In genomic region chr11:68982639-68983369, GRCm38 (mm10) we compare ENCODE assay signal across 9 mouse cellular contexts. TPM values are rescaled to one million over a fixed set of nuclear protein-coding genes. Genes with fewer than 3 reads are reported as not detected.
DNase-seq lines count a peak whose midpoint lies in the region; ATAC-seq and TF ChIP-seq lines count a peak whose summit lies in the region.
"Had no signal": no experiment of that assay in that cellular context is flagged by ENCODE, and none has a peak within 500 bp of the region (broad histone marks: within the 10 kb centered on the region; RNA-seq: fewer than 3 reads in every experiment).

No protein-coding gene starts in this region.

- H3K27me3 ChIP-seq in forebrain, postnatal 0 days (ENCODE audit: insufficient read depth, low read length), result no peaks in the 10 kb centered on the region
- no peaks in the 10 kb centered on the region for H3K27me3 ChIP-seq in midbrain, embryonic 11.5 days (ENCODE audit: control insufficient read depth, insufficient read depth, low read length)
- H3K27me3 ChIP-seq in spleen, adult 2 months (ENCODE audit: control insufficient read depth, insufficient read depth, low read length), result no peaks in the 10 kb centered on the region
- H3K27me3 ChIP-seq: midbrain, embryonic 12.5 days had no signal

- H3K27ac ChIP-seq in forebrain, postnatal 0 days (ENCODE audit: low read depth, low read length), result no peak overlapping the region
- H3K27ac ChIP-seq in left cerebral cortex, adult 2 months, result no peak overlapping the region
- H3K27ac ChIP-seq in midbrain, embryonic 11.5 days (ENCODE audit: low read depth, low read length), result no peak overlapping the region
- H3K27ac ChIP-seq in spleen, adult 2 months (ENCODE audit: insufficient read depth, low read length), result no peak overlapping the region
- H3K27ac ChIP-seq: midbrain, embryonic 12.5 days had no signal

- TF ChIP-seq CTCF in forebrain, postnatal 0 days (IDR thresholded peaks at IDR 0.05; ENCODE audit: low read depth), result peak; percentile 88
- peak; percentile 77 for TF ChIP-seq CTCF in left cerebral cortex, adult 2 months (IDR thresholded peaks at IDR 0.05)
- TF ChIP-seq CTCF in spleen, adult 2 months (IDR thresholded peaks at IDR 0.05; ENCODE audit: extremely low read depth, insufficient read depth, insufficient read length, insufficient replicate concordance), result peak; percentile 71; the same call in 1 of the 2 replicates

- no peaks in the 10 kb centered on the region for H3K4me1 ChIP-seq in forebrain, postnatal 0 days (ENCODE audit: insufficient read depth)
- H3K4me1 ChIP-seq in midbrain, embryonic 11.5 days (ENCODE audit: control insufficient read depth, insufficient read depth, low read length), result no peaks in the 10 kb centered on the region
- H3K4me1 ChIP-seq in spleen, adult 2 months (ENCODE audit: control insufficient read depth, insufficient read depth, insufficient read length), result no peaks in the 10 kb centered on the region
- H3K4me1 ChIP-seq: midbrain, embryonic 12.5 days had no signal

- no peak overlapping the region for H3K4me3 ChIP-seq in forebrain, postnatal 0 days (ENCODE audit: low read depth, low read length)
- no peak overlapping the region for H3K4me3 ChIP-seq in left cerebral cortex, adult 2 months
- H3K4me3 ChIP-seq in midbrain, embryonic 11.5 days (ENCODE audit: low read depth, low read length), result no peak overlapping the region
- no peak overlapping the region for H3K4me3 ChIP-seq in spleen, adult 2 months (ENCODE audit: extremely low read depth, insufficient read depth, insufficient read length)
- H3K4me3 ChIP-seq: midbrain, embryonic 12.5 days had no signal

- no peak for TF ChIP-seq POLR2A in spleen, adult 2 months (IDR thresholded peaks at IDR 0.05; ENCODE audit: low read depth, low read length)

- intact Hi-C loops in left cerebral cortex, adult 2 months (cut with DNase I), result loop anchor here (1.0 kb wide), 1 partner anchor 79 kb away; no protein-coding TSS in a partner anchor

- peaks cover 10% of the 10 kb centered on the region for H3K36me3 ChIP-seq in forebrain, postnatal 0 days (ENCODE audit: insufficient read depth)
- peaks cover 7% of the 10 kb centered on the region for H3K36me3 ChIP-seq in midbrain, embryonic 11.5 days (ENCODE audit: control insufficient read depth, insufficient read depth, low read length)
- H3K36me3 ChIP-seq in spleen, adult 2 months (ENCODE audit: control insufficient read depth, insufficient read depth, low read length), result peaks cover 3% of the 10 kb centered on the region

- H3K9me3 ChIP-seq in forebrain, postnatal 0 days (ENCODE audit: low read length), result no peaks in the 10 kb centered on the region
- no peaks in the 10 kb centered on the region for H3K9me3 ChIP-seq in midbrain, embryonic 11.5 days (ENCODE audit: control insufficient read depth, low read length)
- H3K9me3 ChIP-seq: midbrain, embryonic 12.5 days had no signal

- ATAC-seq in cerebellum, adult (ENCODE audit: insufficient number of reproducible peaks, low FRiP score, low TSS enrichment), result no peak; the same call in 1 of the 2 replicates
- peak; percentile 50 for ATAC-seq in forebrain, postnatal 0 days
- ATAC-seq in midbrain, embryonic 11.5 days (ENCODE audit: low FRiP score), result no peak

- H3K4me2 ChIP-seq in forebrain, postnatal 0 days (ENCODE audit: low read depth), result no peak overlapping the region
- no peak overlapping the region for H3K4me2 ChIP-seq in midbrain, embryonic 11.5 days
- H3K4me2 ChIP-seq: midbrain, embryonic 12.5 days had no signal

- peak; percentile 66 for DNase-seq in cerebellum, adult 11 months
- DNase-seq in cerebellum, adult 11-12 months, result peak; percentile 60
- peak; percentile 81 for DNase-seq in forebrain, postnatal 0 days
- peak; percentile 42 for DNase-seq in hindlimb bud, embryonic 11.5 days (ENCODE audit: extremely low spot score, low read depth, low spot score)
- peak; percentile 51 to 75 for DNase-seq in left cerebral cortex, adult 2 months (ENCODE audit: extremely low spot score in 1 of 2, low spot score in 2 of 2)
- DNase-seq in midbrain, embryonic 11.5 days (ENCODE audit: low spot score, missing footprints), result peak; percentile 98
- DNase-seq in spleen, adult 2 months (ENCODE audit: low read depth in 1 of 2, low spot score in 2 of 2), result peak; percentile 30 to 69

- WGBS in forebrain, postnatal 0 days, result 26% methylated on average over 4 of the region's 4 CpGs
- WGBS in midbrain, embryonic 11.5 days, result 33% methylated on average over 4 of the region's 4 CpGs
- 28% methylated on average over 4 of the region's 4 CpGs for WGBS in spleen, adult 2 months

- H3K9ac ChIP-seq in forebrain, postnatal 0 days, result 0 out of 2 replicates have a peak overlapping the region, but pooled peaks have one; percentile 1
- no peak overlapping the region for H3K9ac ChIP-seq in midbrain, embryonic 11.5 days (ENCODE audit: low read length)
- H3K9ac ChIP-seq: midbrain, embryonic 12.5 days had no signal

RNA-seq across cellular contexts. Expression of gene Rangrf, which starts 7.8 kb away (rescaled TPM):
- 21.7 and 28.9 TPM in 2 replicates for total RNA-seq in forebrain, postnatal 0 days (2014; rRNA removed)
- 23.7 and 25.6 TPM in 2 replicates for polyA plus RNA-seq in forebrain, postnatal 0 days (2015; fragmentation: Nextera tagmentation; extraction: Ambion mirVana)
- 10 to 100 TPM; 15.7 to 17.0 TPM for total RNA-seq in left cerebral cortex, adult 2 months (2021)
- 54.5 and 55.3 TPM in 2 replicates for polyA plus RNA-seq in midbrain, embryonic 11.5 days (2014; fragmentation: Nextera tagmentation; extraction: Ambion mirVana)
- 10.1 and 11.2 TPM in 2 replicates for polyA plus RNA-seq in spleen, adult 2 months (2012; rRNA removed)

RNA-seq across cellular contexts. Expression of gene Slc25a35, which starts 14.9 kb away (rescaled TPM):
- 1.3 and 1.4 TPM in 2 replicates for total RNA-seq in forebrain, postnatal 0 days (2014; rRNA removed)
- 1.3 and 1.4 TPM in 2 replicates for polyA plus RNA-seq in forebrain, postnatal 0 days (2015; fragmentation: Nextera tagmentation; extraction: Ambion mirVana)
- 1 to 10 TPM; 5.0 to 5.2 TPM for total RNA-seq in left cerebral cortex, adult 2 months (2021)
- 1.1 and 1.2 TPM in 2 replicates for polyA plus RNA-seq in midbrain, embryonic 11.5 days (2014; fragmentation: Nextera tagmentation; extraction: Ambion mirVana)
- polyA plus RNA-seq in spleen, adult 2 months (2012; rRNA removed), result 13.1 and 13.8 TPM in 2 replicates

RNA-seq across cellular contexts. Expression of gene Pfas, which starts 25.5 kb away (rescaled TPM):
- 22.9 and 29.7 TPM in 2 replicates for total RNA-seq in forebrain, postnatal 0 days (2014; rRNA removed)
- 9.8 and 14.2 TPM in 2 replicates for polyA plus RNA-seq in forebrain, postnatal 0 days (2015; fragmentation: Nextera tagmentation; extraction: Ambion mirVana)
- total RNA-seq in left cerebral cortex, adult 2 months (2021), result 10 to 100 TPM; 20.1 to 24.7 TPM
- 31.2 and 33.0 TPM in 2 replicates for polyA plus RNA-seq in midbrain, embryonic 11.5 days (2014; fragmentation: Nextera tagmentation; extraction: Ambion mirVana)
- polyA plus RNA-seq in spleen, adult 2 months (2012; rRNA removed), result 14.0 and 16.8 TPM in 2 replicates

RNA-seq across cellular contexts. Expression of gene Arhgef15, which starts 25.5 kb away (rescaled TPM):
- total RNA-seq in forebrain, postnatal 0 days (2014; rRNA removed), result 12.0 and 13.8 TPM in 2 replicates
- 9.6 and 17.8 TPM in 2 replicates for polyA plus RNA-seq in forebrain, postnatal 0 days (2015; fragmentation: Nextera tagmentation; extraction: Ambion mirVana)
- total RNA-seq in left cerebral cortex, adult 2 months (2021), result 10 to 100 TPM; 22.4 to 22.6 TPM
- polyA plus RNA-seq in midbrain, embryonic 11.5 days (2014; fragmentation: Nextera tagmentation; extraction: Ambion mirVana), result 3.7 and 4.2 TPM in 2 replicates
- polyA plus RNA-seq in spleen, adult 2 months (2012; rRNA removed), result 11.0 and 19.2 TPM in 2 replicates

RNA-seq across cellular contexts. Expression of gene Ctc1, which starts 32.9 kb away (rescaled TPM):
- 51.0 and 63.6 TPM in 2 replicates for total RNA-seq in forebrain, postnatal 0 days (2014; rRNA removed)
- polyA plus RNA-seq in forebrain, postnatal 0 days (2015; fragmentation: Nextera tagmentation; extraction: Ambion mirVana), result 41.0 and 47.1 TPM in 2 replicates
- total RNA-seq in left cerebral cortex, adult 2 months (2021), result 10 to 100 TPM; 38.7 to 39.8 TPM
- polyA plus RNA-seq in midbrain, embryonic 11.5 days (2014; fragmentation: Nextera tagmentation; extraction: Ambion mirVana), result 54.6 and 54.8 TPM in 2 replicates
- polyA plus RNA-seq in spleen, adult 2 months (2012; rRNA removed), result 27.2 and 30.4 TPM in 2 replicates

Comparison
In these comparisons a context has a peak if more than half of its experiments do, and no peak if none do; other contexts are left out.
1. DNase-seq: peak in every context shown above with its lines; median percentile 98 in midbrain, embryonic 11.5 days; 81 in forebrain, postnatal 0 days; 66 in cerebellum, adult 11 months; 63 in left cerebral cortex, adult 2 months; 60 in cerebellum, adult 11-12 months; 50 in spleen, adult 2 months; 42 in hindlimb bud, embryonic 11.5 days.